Mouse (Mus musculus) adrenal gland, postnatal 4 days (tissue): ENCODE measurements around the gene Lin7a. TPM values are rescaled to one million over a fixed set of nuclear protein-coding genes. Genes with fewer than 3 reads are reported as not detected.

Experiments
- DNase-seq, 2 experiments: peaks; one replicate each; pipeline ENCODE4 v3.0.0; 2021 to 2022; ENCODE audit warnings: low spot score in 2 of 2, mixed read lengths in 2 of 2
- long read RNA-seq, 2 experiments: library from polyadenylated mRNA; stranded (forward); transcript quantifications; one replicate each; pipeline ENCODE4 v2.0.0; 2021
- total RNA-seq, 2 experiments: library from RNA; stranded (reverse); gene quantifications; 2 replicates each; pipeline ENCODE4 v1.2.3; 2021

Lin7a gene
- 1 to 10 TPM; 2.3 to 2.4 TPM for total RNA-seq
- long read RNA-seq, experiment 1, partial matches to known transcripts: 0 of 1 reads
- long read RNA-seq, experiment 1, other reads (novel, unspliced or antisense): 0 of 1 reads
- long read RNA-seq, experiment 2: 0 reads

DNA sequence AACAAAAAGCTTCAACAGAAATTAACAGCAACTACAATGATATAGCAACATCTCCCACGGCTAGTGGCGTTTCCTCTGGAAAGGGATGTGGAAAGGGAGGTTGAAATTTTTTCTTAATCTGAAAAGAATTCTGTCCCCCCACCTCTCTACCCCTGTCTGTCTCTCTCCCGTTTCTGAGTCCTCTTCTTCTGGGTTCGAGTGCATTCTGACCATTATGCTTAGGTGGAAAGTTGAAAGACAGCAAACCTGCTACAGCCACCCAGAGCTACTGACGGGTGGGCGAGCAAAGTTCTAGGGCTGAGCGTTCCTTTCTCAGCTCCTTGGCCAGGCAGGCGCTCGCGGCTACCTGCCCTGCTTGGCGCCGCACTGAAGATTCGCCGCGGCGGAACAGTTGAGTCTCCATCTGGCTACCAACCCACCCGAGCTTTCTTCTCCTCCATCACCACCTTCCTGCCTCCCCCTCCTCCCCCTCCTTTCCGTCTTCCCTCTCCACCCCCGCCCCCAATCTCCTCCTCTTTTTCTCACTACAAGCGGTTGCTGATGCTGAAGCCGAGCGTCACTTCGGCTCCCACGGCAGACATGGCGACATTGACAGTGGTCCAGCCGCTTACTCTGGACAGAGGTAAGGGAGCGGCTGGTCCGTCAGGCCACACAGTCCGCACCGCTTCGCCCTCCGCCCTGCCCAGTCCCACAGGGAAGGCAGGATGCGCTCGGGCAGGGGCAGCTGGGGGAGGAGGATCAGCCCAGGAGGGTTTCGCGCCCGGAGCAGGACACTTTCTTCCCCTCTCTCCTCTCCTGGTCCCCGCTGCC is at the start of gene Lin7a:
Gene Lin7a, plus strand, starts transcription at position 366 of the 810 bp plus-strand sequence.
- DNase-seq: no peak

GRCm38 (mm10) chr10:107221726-107222125 is 49.8 kb upstream of the Lin7a start:
- no peak for DNase-seq

DNA sequence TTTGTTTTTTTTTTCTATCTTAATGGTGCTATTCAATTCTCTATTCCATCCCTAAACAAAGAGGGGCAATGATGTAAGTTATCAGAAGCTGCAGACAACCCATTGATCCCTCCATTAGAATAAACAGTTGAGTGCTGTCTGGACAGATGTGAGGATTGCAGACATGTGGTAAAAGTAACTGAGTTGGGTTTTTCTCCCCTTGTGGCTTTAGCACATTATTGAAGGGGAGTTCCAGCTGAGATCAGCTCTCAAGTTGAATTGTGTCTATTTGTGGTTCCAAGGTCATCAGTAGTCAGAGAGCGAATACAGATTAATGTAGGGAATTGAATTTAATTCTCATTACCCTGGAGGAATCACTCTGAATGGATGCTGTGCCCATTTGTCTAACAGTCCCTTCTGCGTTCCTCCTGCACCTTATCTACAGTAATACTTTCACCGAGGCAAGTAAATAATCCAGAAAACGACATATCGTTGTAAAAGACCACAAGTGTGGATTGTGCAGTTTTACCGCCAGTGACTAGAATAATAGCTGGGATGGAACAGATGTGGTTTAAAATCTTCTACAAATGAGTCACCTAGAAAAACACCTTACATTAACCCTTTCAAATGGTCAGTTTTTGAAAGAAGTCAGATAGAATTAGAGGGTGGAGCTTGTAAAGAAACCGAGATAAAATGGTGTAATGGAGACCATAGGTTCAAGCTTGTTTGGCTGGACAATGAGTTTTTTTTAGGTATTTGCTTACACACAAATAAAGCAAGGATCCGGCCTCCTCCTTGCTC is 48.9 kb upstream of the Lin7a start:
- no peak for DNase-seq

GRCm38 (mm10) chr10:107223186-107223440 is 48.4 kb upstream of the Lin7a start:
- DNase-seq: no peak

GRCm38 (mm10) chr10:107223821-107224220 is 47.7 kb upstream of the Lin7a start:
- DNase-seq: no peak

DNA sequence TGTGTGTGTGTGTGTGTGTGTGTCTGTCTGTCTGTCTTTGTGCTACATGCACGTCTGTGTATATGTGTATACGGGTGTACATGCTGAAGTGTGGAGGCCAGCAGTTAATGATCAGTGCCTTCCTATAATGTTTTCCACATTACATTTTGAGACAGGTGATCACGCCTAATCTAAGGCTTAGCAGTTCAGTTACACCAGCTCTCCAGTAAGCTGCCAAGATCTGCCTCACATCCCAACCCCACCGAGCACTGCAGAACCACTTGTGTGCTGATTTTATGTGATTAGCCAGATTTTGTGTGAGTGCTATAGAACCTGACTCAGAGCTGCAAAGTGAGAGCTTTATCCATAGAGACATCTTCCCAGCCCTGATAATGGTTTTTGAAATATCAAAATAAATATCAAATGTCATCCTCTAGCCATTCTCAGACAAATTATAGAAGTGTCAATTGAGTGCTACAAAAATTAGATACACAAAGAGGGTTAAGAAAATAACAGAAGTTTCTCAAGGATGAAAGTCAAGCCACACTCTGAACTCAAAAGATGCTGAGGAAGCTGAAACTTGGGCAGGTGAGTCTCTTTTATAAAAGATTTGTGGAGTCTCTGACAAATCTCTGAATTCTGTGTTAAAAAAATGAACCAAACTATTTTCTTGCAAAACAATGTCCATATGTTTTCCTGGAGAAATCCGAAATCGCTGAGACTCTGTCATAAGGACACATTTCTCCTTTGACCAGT is 46.7 kb upstream of the Lin7a start:
- no peak for DNase-seq

DNA sequence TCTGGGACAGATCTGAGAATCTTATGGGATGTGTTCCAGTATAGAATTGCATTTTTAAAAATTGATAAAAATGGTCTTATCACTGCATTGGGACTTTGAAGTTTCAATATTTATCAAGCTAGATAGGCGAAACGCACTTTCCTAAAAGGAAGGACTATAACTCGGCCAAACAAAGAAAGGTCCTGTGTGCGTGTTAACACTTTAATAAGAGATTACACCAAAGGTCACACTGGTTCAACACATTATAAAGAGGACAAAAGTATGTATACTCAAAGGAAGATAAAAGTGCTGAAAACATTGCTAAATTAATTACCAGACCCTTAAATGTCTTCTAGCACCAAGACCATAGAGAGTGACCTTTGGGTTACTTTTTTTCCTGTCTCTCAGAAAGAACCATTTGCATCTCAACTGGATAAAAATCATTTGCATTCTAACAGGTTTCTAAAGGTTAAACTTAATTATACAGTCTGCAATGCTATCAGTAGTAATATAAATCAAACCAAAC is 46.1 kb upstream of the Lin7a start:
- DNase-seq: no peak

- no peak for DNase-seq
Measured at GRCm38 (mm10) chr10:107225871-107226270, 45.6 kb upstream of the Lin7a start.

DNA sequence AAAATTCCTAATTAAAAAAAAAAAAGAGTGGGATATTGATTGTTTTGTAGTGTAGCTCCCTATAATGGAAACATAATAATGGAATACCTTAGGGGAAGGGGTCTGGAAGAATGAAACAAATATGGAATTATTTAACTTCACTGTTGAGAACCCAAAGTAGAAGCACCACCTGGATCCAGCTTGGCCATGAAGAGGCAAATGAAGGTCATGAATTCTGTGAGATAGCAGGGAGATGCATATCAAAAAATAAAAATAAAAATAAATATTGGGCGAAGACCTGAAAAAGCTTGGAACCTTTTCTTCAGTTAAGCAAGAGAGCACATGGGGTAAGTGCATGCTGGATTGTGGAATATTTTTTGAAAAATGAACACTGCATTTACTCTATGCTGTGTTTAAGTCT is 43.6 kb upstream of the Lin7a start:
- no peak for DNase-seq

GRCm38 (mm10) chr10:107228776-107229175 is 42.7 kb upstream of the Lin7a start:
- DNase-seq: no peak

- no peak for DNase-seq
Measured at GRCm38 (mm10) chr10:107229416-107229815, 42.1 kb upstream of the Lin7a start.

DNA sequence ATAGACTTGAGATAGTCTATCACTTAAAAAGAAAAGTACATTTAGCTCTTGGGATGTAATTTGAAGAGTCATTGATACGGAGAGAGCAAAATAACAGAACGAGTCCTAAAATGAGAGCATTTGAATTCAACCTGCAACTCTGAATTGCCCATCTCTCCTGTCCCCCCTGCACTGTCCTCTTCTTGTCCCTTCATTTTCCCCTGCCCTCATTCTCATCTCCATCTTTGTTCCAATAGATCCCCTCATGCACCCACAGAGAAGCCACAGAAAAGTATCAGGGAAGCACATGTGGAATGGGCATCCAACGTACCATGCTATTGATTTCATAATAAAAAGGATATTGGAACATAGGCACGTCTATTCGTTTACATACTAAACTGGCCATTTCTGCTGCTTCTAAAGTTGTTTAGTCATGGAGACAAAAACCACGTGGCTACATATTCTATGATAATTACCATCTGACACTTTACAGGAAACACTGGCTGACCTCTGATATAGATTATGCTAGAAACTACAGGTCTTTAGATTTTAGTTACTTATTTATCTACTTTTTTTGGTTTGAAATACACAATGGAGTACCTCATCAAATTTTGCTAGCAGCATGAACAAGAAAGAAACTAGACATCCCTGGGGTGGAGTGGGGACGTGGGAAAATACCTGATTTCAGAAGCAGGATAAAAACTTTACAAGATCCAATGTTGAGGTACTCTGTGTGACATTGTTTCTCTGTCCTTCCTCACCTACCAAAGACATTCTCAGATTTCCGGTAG is 41.2 kb upstream of the Lin7a start:
- DNase-seq: no peak

- no peak for DNase-seq
Measured at GRCm38 (mm10) chr10:107230851-107231130, 40.7 kb upstream of the Lin7a start.

GRCm38 (mm10) chr10:107231421-107232010 is 40.0 kb upstream of the Lin7a start:
- DNase-seq: no peak

DNA sequence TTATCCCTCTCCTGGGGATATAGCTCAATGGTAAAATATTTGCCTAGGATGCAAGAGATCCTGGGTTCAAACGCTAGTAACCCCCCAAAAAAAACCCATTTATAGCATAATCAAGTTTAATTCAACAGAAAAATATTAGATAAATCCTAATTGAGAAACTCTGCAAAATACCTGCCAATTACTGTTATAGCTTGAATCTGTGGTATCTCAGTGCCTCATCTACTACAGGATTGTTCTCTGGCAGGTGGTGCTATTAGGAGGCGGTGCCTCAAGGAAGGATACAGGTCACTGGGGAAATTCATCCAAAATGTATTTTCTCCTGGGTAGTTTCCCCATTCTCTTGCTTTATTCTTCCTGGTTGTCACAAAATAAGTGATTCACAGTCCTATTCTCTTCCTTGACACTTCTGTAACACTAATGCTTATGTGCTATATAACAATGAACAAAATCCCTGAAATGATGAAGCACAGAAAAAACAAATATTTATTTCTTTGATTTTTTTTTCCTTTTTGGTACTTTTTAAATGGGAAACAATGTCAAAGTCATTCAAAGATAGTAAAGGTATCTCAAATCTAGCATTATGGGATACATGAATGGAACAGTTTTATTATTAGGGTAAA is 38.9 kb upstream of the Lin7a start:
- DNase-seq: no peak

- no peak for DNase-seq
Measured at GRCm38 (mm10) chr10:107233221-107233620, 38.3 kb upstream of the Lin7a start.

DNA sequence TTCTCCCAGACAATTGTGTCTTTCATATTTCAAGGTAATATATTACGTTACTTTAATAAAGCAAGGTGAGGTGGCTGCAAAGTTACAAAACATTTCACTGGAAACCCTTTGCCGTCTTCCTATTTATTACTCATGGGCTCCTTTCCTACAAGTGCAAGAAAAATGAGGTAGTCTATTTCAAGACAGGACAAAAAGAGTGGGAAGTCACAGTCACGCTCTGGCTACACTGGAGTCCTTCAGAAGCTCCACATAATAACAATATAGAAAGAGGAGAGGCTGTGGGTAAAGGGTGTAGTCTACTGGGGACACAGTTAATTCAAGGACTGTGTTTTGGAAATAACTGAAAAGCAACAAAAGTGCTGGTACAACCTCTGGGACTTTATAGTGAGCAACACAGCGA is 37.7 kb upstream of the Lin7a start:
- no peak for DNase-seq

GRCm38 (mm10) chr10:107234421-107235400 is 36.8 kb upstream of the Lin7a start:
- DNase-seq: no peak

DNA sequence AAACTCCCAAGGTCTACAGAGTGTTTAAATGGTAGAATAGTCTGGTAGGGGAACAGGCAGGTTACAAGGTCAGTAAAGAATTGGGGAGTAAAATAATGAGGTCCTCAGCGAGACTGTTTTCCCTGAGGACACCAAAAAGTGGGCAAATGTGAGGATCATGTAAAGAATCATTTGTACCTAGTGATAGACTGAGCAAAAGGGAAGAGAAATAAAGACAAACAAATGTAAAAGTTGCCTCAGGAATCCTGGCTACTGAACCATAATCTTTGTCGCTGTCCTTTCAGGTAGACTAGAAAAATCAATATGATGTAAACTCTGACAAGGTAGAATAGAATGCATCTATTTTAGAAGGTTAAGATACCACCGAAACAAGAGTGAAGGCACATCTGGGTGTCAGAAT is 36.0 kb upstream of the Lin7a start:
- DNase-seq: no peak
